Mouse (Mus musculus): ENCODE results near the gene Lypd4.

Gene Lypd4

DNA sequence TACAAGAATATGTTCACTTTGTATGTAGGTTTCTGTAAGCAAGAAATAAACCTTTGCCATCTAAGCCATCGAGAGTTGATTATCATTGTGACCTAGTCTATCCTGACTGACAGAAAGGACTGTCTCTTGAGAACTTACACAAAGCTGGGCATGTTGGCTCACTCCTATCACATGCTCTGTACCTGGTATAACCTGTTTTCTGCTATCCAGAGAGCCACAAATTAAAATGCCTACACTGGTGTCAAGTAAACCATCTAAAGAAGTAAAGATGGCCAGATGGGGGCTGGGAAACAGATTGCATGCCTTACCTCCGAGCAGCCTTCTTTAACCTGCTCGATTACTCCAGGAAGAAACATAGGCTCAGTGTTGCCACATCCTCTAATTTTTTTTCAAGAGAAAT lies 7.8 kb upstream of the Lypd4 start:
- CTCF ChIA-PET, result no interaction called here
- POLR2A ChIA-PET, result interaction anchor here in 3 of 4 experiments (1.0 to 17.0 kb wide), 9 partner anchors 8 to 95 kb away, joined by 3 to 425 read pairs (median 29); partner anchors contain the start of genes Rps19 (in 2 of the 3), Dmrtc2 (in 1 of the 3), Lypd4 (in 1 of the 3) and Rabac1 (in 1 of the 3)

- POLR2A ChIA-PET, result interaction anchor here (0.6 to 17.0 kb wide), 25 partner anchors 11 to 395 kb away, joined by 3 to 425 read pairs (median 4); partner anchors contain the start of genes Rps19 (in 3 of the 4) and Rabac1 (in 1 of the 4)
- CTCF ChIA-PET, result interaction anchor here (0.6 to 1.6 kb wide), 7 partner anchors 12 to 315 kb away, joined by 3 to 10 read pairs (median 4); partner anchors contain the start of gene Rabac1 (in 1 of the 4)
Observed at GRCm38 (mm10) chr7:24869080-24869479, 661 bp downstream of the Lypd4 start.

- POLR2A ChIA-PET, result interaction anchor here (0.6 to 2.5 kb wide), 18 partner anchors 8 to 27 kb away, joined by 3 to 11 read pairs (median 4); partner anchors contain the start of gene Rps19 (in 3 of the 4)
- CTCF ChIA-PET, result interaction anchor here in 2 of 4 experiments (0.6 to 1.3 kb wide), 3 partner anchors 101 to 300 kb away, joined by 3 to 7 read pairs (median 3); no protein-coding TSS in a partner anchor
Observed at GRCm38 (mm10) chr7:24864156-24864555, 5.6 kb downstream of the Lypd4 start.

DNA sequence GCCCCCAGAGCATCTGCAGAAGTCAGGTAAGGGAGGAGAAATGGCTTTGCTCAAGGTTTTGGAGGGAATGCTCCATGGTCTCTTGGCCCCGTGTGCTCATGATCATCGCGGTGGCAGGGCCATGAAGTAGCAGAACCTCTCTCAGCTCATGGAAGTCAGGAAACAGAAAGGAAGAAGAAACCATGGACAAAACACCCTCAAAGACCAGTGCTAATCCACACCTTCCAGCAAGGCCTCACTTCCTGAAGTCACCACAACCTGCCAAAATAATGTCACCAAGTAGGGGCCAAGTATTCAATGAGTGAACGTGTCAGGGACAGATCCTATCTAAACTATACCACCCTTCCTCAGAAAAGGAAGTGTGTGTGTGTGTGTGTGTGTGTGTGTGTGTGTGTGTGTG lies 6.9 kb downstream of the Lypd4 start:
- CTCF ChIA-PET, result interaction anchor here in 1 of 4 experiments (0.7 kb wide), 1 partner anchor 59 kb away, joined by 3 read pairs; no protein-coding TSS in a partner anchor
- POLR2A ChIA-PET, result interaction anchor here in 1 of 4 experiments (0.6 to 0.8 kb wide), 2 partner anchors 17 to 53 kb away, joined by 3 to 4 read pairs; no protein-coding TSS in a partner anchor

- POLR2A ChIA-PET, result no interaction called here
- CTCF ChIA-PET, result no interaction called here
Observed at GRCm38 (mm10) chr7:24861913-24862312, 7.8 kb downstream of the Lypd4 start, which contains the start of gene Gm9844. Gene Gm9844 (plus strand): TSS chr7:24862213.

GRCm38 (mm10) chr7:24859234-24859633 lies 10.5 kb downstream of the Lypd4 start:
- POLR2A ChIA-PET, result interaction anchor here in 1 of 4 experiments (0.9 to 2.1 kb wide), 4 partner anchors 12 to 31 kb away, joined by 3 to 5 read pairs (median 4); no protein-coding TSS in a partner anchor
- CTCF ChIA-PET, result no interaction called here

DNA sequence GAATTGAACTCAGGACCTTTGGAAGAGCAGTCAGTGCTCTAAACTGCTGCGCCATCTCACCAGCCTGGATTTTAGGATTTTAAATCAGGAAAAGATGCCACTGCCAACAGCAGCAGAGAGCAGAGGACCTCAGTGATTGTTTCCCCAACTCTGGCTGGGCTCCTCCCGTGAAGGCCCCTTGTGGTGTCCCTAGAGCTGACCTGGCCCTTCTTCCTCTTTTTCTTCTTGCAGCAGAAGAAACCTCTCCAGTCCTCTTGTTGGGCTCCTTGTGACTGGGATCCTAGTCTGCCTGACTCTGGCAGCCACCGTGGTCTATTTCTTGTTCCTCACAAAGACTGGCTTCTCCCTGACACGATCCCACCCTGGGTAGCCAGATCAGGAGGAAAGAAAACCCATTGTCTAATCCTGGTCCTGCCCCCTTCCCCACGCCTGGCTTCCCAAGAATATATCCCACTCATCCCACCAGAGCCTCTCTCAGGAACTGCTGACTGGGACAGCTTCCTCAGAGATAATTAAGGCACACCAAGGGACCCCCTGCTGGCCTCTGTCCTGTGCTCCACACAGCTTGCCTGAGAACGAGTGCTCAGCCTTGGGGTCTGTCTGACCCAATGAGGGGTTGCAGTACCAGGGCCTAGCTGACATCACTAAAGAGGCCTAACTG lies 13.2 kb downstream of the Lypd4 start:
- ChIA-PET POLR2A (interaction anchor here in 2 of 4 experiments (0.8 to 1.9 kb wide), 4 partner anchors 10 to 34 kb away, joined by 3 to 7 read pairs (median 6); partner anchors contain the start of gene Rps19 (in 2 of the 2)), CTCF (interaction anchor here in 3 of 4 experiments (0.7 to 1.3 kb wide), 6 partner anchors 26 to 160 kb away, joined by 3 to 5 read pairs (median 3); no protein-coding TSS in a partner anchor)

DNA sequence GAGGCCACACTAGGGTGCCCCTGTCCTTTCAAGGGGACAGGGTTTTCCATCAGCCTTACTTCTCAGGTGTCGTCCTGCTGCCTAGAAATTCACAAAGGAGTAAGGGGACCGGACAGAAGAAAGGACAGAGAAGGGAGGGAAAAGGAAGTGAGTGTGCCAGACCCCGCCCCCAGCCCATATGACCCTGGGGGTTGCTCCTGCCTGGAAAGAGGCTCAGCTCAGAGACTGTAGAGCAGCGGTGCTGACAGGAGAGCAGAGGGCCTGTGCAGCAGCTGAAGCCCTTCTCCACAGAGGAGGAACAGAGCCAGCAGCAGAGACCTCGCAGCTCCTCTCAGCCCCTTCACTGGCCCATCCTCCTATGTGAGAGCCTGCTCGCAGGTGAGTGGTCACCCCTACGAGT lies 16.0 kb downstream of the Lypd4 start:
- POLR2A ChIA-PET, result interaction anchor here (0.5 to 6.1 kb wide), 29 partner anchors 8 to 424 kb away, joined by 3 to 238 read pairs (median 6); partner anchors contain the start of genes Dmrtc2 (in 3 of the 4), Lypd4 (in 3 of the 4), Rps19 (in 3 of the 4) and Rabac1 (in 1 of the 4)
- CTCF ChIA-PET, result interaction anchor here in 2 of 4 experiments (0.7 to 1.6 kb wide), 7 partner anchors 8 to 132 kb away, joined by 3 to 5 read pairs (median 3); partner anchors contain the start of genes Dmrtc2 (in 1 of the 2), Lypd4 (in 1 of the 2), Rabac1 (in 1 of the 2) and Rps19 (in 1 of the 2)

GRCm38 (mm10) chr7:24853233-24853563 lies 16.5 kb downstream of the Lypd4 start:
- POLR2A ChIA-PET, result interaction anchor here (0.6 to 6.1 kb wide), 39 partner anchors 8 to 425 kb away, joined by 3 to 238 read pairs (median 5); partner anchors contain the start of genes Dmrtc2 (in 3 of the 4), Lypd4 (in 3 of the 4), Rps19 (in 3 of the 4) and Rabac1 (in 2 of the 4)
- CTCF ChIA-PET, result interaction anchor here (0.6 to 1.6 kb wide), 14 partner anchors 17 to 463 kb away, joined by 3 to 10 read pairs (median 4); partner anchors contain the start of genes Dmrtc2 (in 1 of the 4), Lypd4 (in 1 of the 4), Megf8 (in 1 of the 4) and Rabac1 (in 1 of the 4)

DNA sequence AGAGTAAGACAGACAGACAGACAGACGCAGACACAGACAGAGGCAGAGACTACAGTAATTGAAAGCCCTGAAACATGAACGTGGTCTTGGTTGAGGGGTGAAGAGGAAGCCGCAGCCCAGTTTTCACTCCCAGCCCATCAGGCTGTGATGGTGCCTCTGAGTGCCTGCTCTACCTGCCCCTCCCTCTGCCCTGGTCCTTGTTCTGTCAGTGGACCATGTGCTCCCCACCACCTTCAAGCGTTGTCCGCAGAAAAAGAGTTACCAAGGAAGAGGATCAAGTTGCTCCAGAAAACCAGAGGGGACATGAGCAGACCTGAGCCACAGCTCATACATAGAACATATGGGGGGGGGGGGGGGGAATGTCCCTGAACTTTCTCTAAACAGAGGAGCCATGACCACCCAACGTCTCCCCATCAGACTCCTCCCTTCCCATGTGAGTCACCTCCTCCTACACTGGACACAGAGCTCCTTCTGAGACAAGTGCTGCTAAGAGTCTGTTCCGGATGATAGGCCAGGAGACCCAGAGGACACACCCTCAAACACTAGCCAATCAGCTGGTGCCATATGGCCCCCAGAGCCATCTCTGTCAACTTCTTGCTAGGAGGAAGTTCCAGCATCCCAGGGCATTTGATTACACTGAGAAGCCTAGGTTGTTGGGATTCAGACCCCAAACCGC lies 17.0 kb downstream of the Lypd4 start:
- ChIA-PET POLR2A (interaction anchor here (0.6 to 6.1 kb wide), 39 partner anchors 9 to 425 kb away, joined by 3 to 238 read pairs (median 5); partner anchors contain the start of genes Dmrtc2 (in 3 of the 4), Lypd4 (in 3 of the 4), Rps19 (in 3 of the 4) and Rabac1 (in 2 of the 4)), CTCF (interaction anchor here (0.5 to 1.6 kb wide), 14 partner anchors 17 to 464 kb away, joined by 3 to 10 read pairs (median 4); partner anchors contain the start of genes Dmrtc2 (in 1 of the 4), Lypd4 (in 1 of the 4), Megf8 (in 1 of the 4) and Rps19 (in 1 of the 4))

- ChIA-PET CTCF (interaction anchor here in 2 of 4 experiments (0.8 to 1.3 kb wide), 3 partner anchors 53 to 328 kb away, joined by 3 to 13 read pairs (median 5); partner anchors contain the start of gene Pou2f2 (in 1 of the 2)), POLR2A (interaction anchor here in 3 of 4 experiments (0.5 to 6.1 kb wide), 64 partner anchors 9 to 446 kb away, joined by 3 to 238 read pairs (median 5); partner anchors contain the start of genes Rabac1 (in 3 of the 3), Dmrtc2 (in 2 of the 3), Lypd4 (in 2 of the 3) and Rps19 (in 2 of the 3))
Observed at GRCm38 (mm10) chr7:24851596-24852325, 18.0 kb downstream of the Lypd4 start.

- POLR2A ChIA-PET, result interaction anchor here in 3 of 4 experiments (0.6 to 6.1 kb wide), 68 partner anchors 8 to 447 kb away, joined by 3 to 238 read pairs (median 5); partner anchors contain the start of genes Rabac1 (in 3 of the 3), Rps19 (in 3 of the 3), Dmrtc2 (in 2 of the 3) and Lypd4 (in 2 of the 3)
- CTCF ChIA-PET, result interaction anchor here in 3 of 4 experiments (0.7 to 1.3 kb wide), 6 partner anchors 33 to 329 kb away, joined by 3 to 13 read pairs (median 4); partner anchors contain the start of genes Pou2f2 (in 1 of the 3) and Rps19 (in 1 of the 3)
Observed at GRCm38 (mm10) chr7:24850899-24851303, 18.8 kb downstream of the Lypd4 start.

DNA sequence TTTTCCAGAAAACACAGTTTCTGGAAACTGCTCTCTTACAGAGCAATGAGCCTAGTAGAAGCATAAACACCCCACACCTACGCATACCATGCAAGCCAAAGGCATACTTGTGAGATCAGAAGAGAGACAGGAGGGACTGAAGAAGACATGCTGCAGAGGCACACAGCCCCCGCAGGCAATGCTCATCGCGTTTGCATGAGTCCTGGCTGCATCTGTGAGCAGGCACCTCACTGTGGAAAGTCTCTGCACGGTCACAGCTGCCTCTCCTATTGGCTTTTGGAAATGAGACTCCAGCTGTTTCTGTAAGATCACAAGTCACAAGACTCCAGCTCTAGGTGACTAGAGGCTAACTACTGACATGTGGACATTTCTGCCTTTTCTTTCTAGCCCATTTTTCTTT lies 19.6 kb downstream of the Lypd4 start:
- ChIA-PET POLR2A (interaction anchor here in 3 of 4 experiments (0.5 to 6.1 kb wide), 49 partner anchors 9 to 448 kb away, joined by 3 to 238 read pairs (median 7); partner anchors contain the start of genes Rps19 (in 3 of the 3), Dmrtc2 (in 2 of the 3), Lypd4 (in 2 of the 3) and Rabac1 (in 2 of the 3)), CTCF (interaction anchor here in 3 of 4 experiments (0.7 to 1.3 kb wide), 3 partner anchors 34 to 244 kb away, joined by 4 to 7 read pairs (median 4); partner anchors contain the start of gene Rps19 (in 1 of the 3))

GRCm38 (mm10) chr7:24846576-24846975 lies 23.2 kb downstream of the Lypd4 start:
- ChIA-PET CTCF (interaction anchor here in 3 of 4 experiments (0.6 to 2.4 kb wide), 12 partner anchors 29 to 248 kb away, joined by 3 to 14 read pairs (median 4); partner anchors contain the start of genes Rabac1 (in 2 of the 3) and Rps19 (in 1 of the 3)), POLR2A (interaction anchor here (0.5 to 3.9 kb wide), 14 partner anchors 10 to 552 kb away, joined by 3 to 56 read pairs (median 6); partner anchors contain the start of genes Rps19 (in 2 of the 4), Dmrtc2 (in 1 of the 4), Lypd4 (in 1 of the 4) and Rabac1 (in 1 of the 4))

GRCm38 (mm10) chr7:24845713-24846112 lies 24.0 kb downstream of the Lypd4 start:
- CTCF ChIA-PET, result interaction anchor here (0.5 to 2.4 kb wide), 20 partner anchors 8 to 248 kb away, joined by 3 to 14 read pairs (median 4); partner anchors contain the start of genes Rabac1 (in 2 of the 4), Lypd4 (in 1 of the 4) and Rps19 (in 1 of the 4)
- POLR2A ChIA-PET, result interaction anchor here in 3 of 4 experiments (0.6 to 3.9 kb wide), 15 partner anchors 8 to 127 kb away, joined by 3 to 56 read pairs (median 5); partner anchors contain the start of genes Rabac1 (in 2 of the 3), Rps19 (in 2 of the 3), Dmrtc2 (in 1 of the 3) and Lypd4 (in 1 of the 3)

GRCm38 (mm10) chr7:24845181-24845580 lies 24.6 kb downstream of the Lypd4 start:
- CTCF ChIA-PET, result interaction anchor here in 3 of 4 experiments (0.5 to 2.4 kb wide), 11 partner anchors 9 to 249 kb away, joined by 3 to 14 read pairs (median 4); partner anchors contain the start of gene Rabac1 (in 1 of the 3)
- POLR2A ChIA-PET, result interaction anchor here in 3 of 4 experiments (0.6 to 3.9 kb wide), 10 partner anchors 9 to 128 kb away, joined by 3 to 56 read pairs (median 6); partner anchors contain the start of genes Rps19 (in 2 of the 3) and Rabac1 (in 1 of the 3)

Measured in embryonic stem cell, embryonic (primary cell).